ENCODE assay signal across 9 mouse cellular contexts in the genomic region with DNA sequence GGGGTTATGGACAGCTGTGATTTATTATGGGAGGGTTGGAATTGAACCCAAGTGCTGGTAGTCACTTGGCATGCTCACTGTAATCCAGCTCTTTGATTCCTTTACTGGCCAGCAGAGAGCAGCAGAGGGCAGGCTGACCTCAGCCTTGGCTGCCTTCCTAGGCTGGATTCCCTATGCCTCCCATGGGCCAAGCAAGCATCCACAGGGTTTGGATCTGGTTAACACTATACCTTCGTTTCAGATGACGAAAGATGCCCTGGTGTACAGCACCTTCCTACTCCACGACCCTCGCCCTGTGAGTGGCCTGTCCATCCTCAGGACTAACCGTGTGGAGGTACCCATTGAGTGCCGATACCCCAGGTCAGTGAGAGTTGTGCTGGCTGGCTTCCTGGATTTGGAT. TPM values are rescaled to one million over a fixed set of nuclear protein-coding genes. Genes with fewer than 3 reads are reported as not detected.
DNase-seq lines count a peak whose midpoint lies in the region; ATAC-seq lines count a peak whose summit lies in the region.
"Had no signal": no experiment of that assay in that cellular context is flagged by ENCODE, and none has a peak within 500 bp of the region (broad histone marks: within the 10 kb centered on the region; RNA-seq: fewer than 3 reads in every experiment).

No protein-coding gene starts in this region.

- no peaks in the 10 kb centered on the region for H3K4me1 ChIP-seq in liver, embryonic 13.5 days (replicated peaks)

- no peak overlapping the region for H3K27ac ChIP-seq in liver, embryonic 13.5 days

- intact Hi-C loops in heart, postnatal 36 days (cut with DNase I), result loop anchor here (1.0 to 5.0 kb wide), 4 partner anchors 45 to 80 kb away; no protein-coding TSS in a partner anchor

- H3K9ac ChIP-seq in liver, embryonic 13.5 days, result no peak overlapping the region

- no peaks in the 10 kb centered on the region for H3K36me3 ChIP-seq in liver, embryonic 13.5 days

- no peak overlapping the region for H3K4me2 ChIP-seq in liver, embryonic 13.5 days

- 0 out of 2 replicates have a peak, but pooled peaks cover 6% of the 10 kb centered on the region for H3K27me3 ChIP-seq in liver, embryonic 13.5 days

- WGBS in liver, embryonic 13.5 days (ENCODE audit: insufficient replicate concordance), result 34% methylated on average over 6 of the region's 6 CpGs

- no peak for ATAC-seq in liver, embryonic 13.5 days (ENCODE audit: low read depth)

- no peaks in the 10 kb centered on the region for H3K9me3 ChIP-seq in liver, embryonic 13.5 days (replicated peaks)

- peak; percentile 61 to 85 for DNase-seq in adrenal gland, adult (ENCODE audit: inconsistent age in 2 of 2, low spot score in 1 of 2)
- no peak for DNase-seq in adrenal gland, adult 8-10 months
- DNase-seq in thymus, postnatal 0 days (ENCODE audit: low spot score), result peak; percentile 53
- no peak for DNase-seq in thymus, postnatal 25 days
- DNase-seq in embryo, embryonic 11 days, result peak; percentile 77
- DNase-seq in heart, postnatal 36 days, result peak; percentile 79 to 80
- DNase-seq in liver, embryonic 13.5 days, result peak; percentile 33
- peak; percentile 60 for DNase-seq in retina, postnatal 7 days (ENCODE audit: low read depth, low spot score)

- no peak overlapping the region for H3K4me3 ChIP-seq in liver, embryonic 13.5 days (replicated peaks)

RNA-seq across cellular contexts. Expression of gene Zp3, which starts 2.5 kb away (rescaled TPM):
- not detected for total RNA-seq in adrenal gland, adult 8-10 months (2022)
- polyA plus RNA-seq in thymus, postnatal 0 days (2015; fragmentation: Nextera tagmentation; extraction: Ambion mirVana), result 0.53 and 0.64 TPM in 2 replicates
- total RNA-seq in heart, postnatal 36 days (2021), result not detected
- polyA plus RNA-seq in liver, embryonic 13.5 days (2015; fragmentation: Nextera tagmentation; extraction: Ambion mirVana), result not detected in 2 replicates
- total RNA-seq: layer of hippocampus, postnatal 25 days had no signal

RNA-seq across cellular contexts. Expression of gene Ssc4d, which starts 8.1 kb away (rescaled TPM):
- total RNA-seq in adrenal gland, adult 8-10 months (2022), result 10 to 100 TPM in 1 of 4 experiments, 1 to 10 TPM in 3; 4.5 to 15.0 (median 7.8) TPM
- polyA plus RNA-seq in thymus, postnatal 0 days (2015; fragmentation: Nextera tagmentation; extraction: Ambion mirVana), result 1.6 and 2.7 TPM in 2 replicates
- under 1 TPM; 0.58 to 0.68 TPM for total RNA-seq in heart, postnatal 36 days (2021)
- polyA plus RNA-seq in liver, embryonic 13.5 days (2015; fragmentation: Nextera tagmentation; extraction: Ambion mirVana), result 1.8 TPM in 2 replicates

RNA-seq across cellular contexts. Expression of gene Dtx2, which starts 12.2 kb away (rescaled TPM):
- total RNA-seq in adrenal gland, adult 8-10 months (2022), result 10 to 100 TPM; 13.0 to 17.6 (median 16.9) TPM
- polyA plus RNA-seq in thymus, postnatal 0 days (2015; fragmentation: Nextera tagmentation; extraction: Ambion mirVana), result 43.9 and 46.0 TPM in 2 replicates
- total RNA-seq in heart, postnatal 36 days (2021), result 1 to 10 TPM; 7.2 to 7.9 TPM
- polyA plus RNA-seq in liver, embryonic 13.5 days (2015; fragmentation: Nextera tagmentation; extraction: Ambion mirVana), result 6.7 and 7.0 TPM in 2 replicates

RNA-seq across cellular contexts. Expression of gene Ywhag, which starts 48.0 kb away (rescaled TPM):
- total RNA-seq in adrenal gland, adult 8-10 months (2022), result 100 to 1,000 TPM; 434 to 601 (median 481) TPM
- polyA plus RNA-seq in thymus, postnatal 0 days (2015; fragmentation: Nextera tagmentation; extraction: Ambion mirVana), result 69.4 and 69.8 TPM in 2 replicates
- 100 to 1,000 TPM; 279 to 282 TPM for total RNA-seq in heart, postnatal 36 days (2021)
- polyA plus RNA-seq in liver, embryonic 13.5 days (2015; fragmentation: Nextera tagmentation; extraction: Ambion mirVana), result 80.8 and 100 TPM in 2 replicates

RNA-seq across cellular contexts. Expression of gene Upk3b, which starts 55.9 kb away (rescaled TPM):
- total RNA-seq in adrenal gland, adult 8-10 months (2022), result 1 to 10 TPM; 2.8 to 6.9 (median 5.4) TPM
- 0.32 and 0.48 TPM in 2 replicates for polyA plus RNA-seq in thymus, postnatal 0 days (2015; fragmentation: Nextera tagmentation; extraction: Ambion mirVana)
- 10 to 100 TPM; 17.9 to 28.6 TPM for total RNA-seq in heart, postnatal 36 days (2021)
- 3.4 and 3.8 TPM in 2 replicates for polyA plus RNA-seq in liver, embryonic 13.5 days (2015; fragmentation: Nextera tagmentation; extraction: Ambion mirVana)
- total RNA-seq: layer of hippocampus, postnatal 25 days had no signal

Comparison
In these comparisons a context has a peak if more than half of its experiments do, and no peak if none do; other contexts are left out.
1. DNase-seq: peak in adrenal gland, adult (2 of 2), thymus, postnatal 0 days (single experiment), embryo, embryonic 11 days (single experiment), heart, postnatal 36 days (2 of 2), liver, embryonic 13.5 days (single experiment) and retina, postnatal 7 days (single experiment); none in adrenal gland, adult 8-10 months (single experiment) and thymus, postnatal 25 days (single experiment).